Mouse (Mus musculus) CH12.LX (cell line): ENCODE data around the gene Rora. TPM values are rescaled to one million over a fixed set of nuclear protein-coding genes. Genes with fewer than 3 reads are reported as not detected.

ENCODE experiments used
- DNase-seq: peaks from one replicate; pipeline ENCODE4 v3.0.0-alpha.2; 2013; ENCODE audit errors: extremely low read depth
- H3K27ac ChIP-seq: 2 replicates; pipeline ENCODE4 v1.5.1; 2012; ENCODE audit warnings: low read depth, mild to moderate bottlenecking, control low read depth, moderate library complexity; ENCODE audit not compliant: insufficient read depth
- H3K27me3 ChIP-seq: replicated peaks from 2 replicates; pipeline ENCODE3; 2012; ENCODE audit warnings: inconsistent platforms
- H3K36me3 ChIP-seq, 2 experiments: replicated peaks in 1 of 2; 2 replicates each; pipeline versions ENCODE3 to v1.6.1; 2012; ENCODE audit warnings: inconsistent platforms in 1 of 2, low read length in 1 of 2, mild to moderate bottlenecking in 1 of 2, mixed read lengths in 1 of 2, moderate library complexity in 1 of 2; ENCODE audit not compliant: control insufficient read depth in 1 of 2, insufficient read depth in 1 of 2
- H3K4me1 ChIP-seq, 2 experiments: 2 replicates each; pipeline ENCODE4 v1.6.1; 2012; ENCODE audit warnings: inconsistent platforms in 1 of 2, moderate library complexity in 1 of 2; ENCODE audit not compliant: insufficient read depth in 2 of 2, control insufficient read depth in 1 of 2
- H3K4me2 ChIP-seq: 2 replicates; pipeline ENCODE4 v1.6.1; 2012; ENCODE audit warnings: low read depth, mild to moderate bottlenecking, control low read depth; ENCODE audit not compliant: poor library complexity, insufficient read depth, severe bottlenecking
- H3K4me3 ChIP-seq, 3 experiments: fragments of 150-350 bp in 1 of 3; sonication (generic) in 1 of 3; replicated peaks in 1 of 3; 2 replicates each; pipeline versions ENCODE3 to v1.5.1; 2011 to 2012; ENCODE audit warnings: low read depth in 2 of 3, low read length in 2 of 3, mild to moderate bottlenecking in 2 of 3, moderate library complexity in 2 of 3, control low read depth in 1 of 3, improper control_type of control experiment in 1 of 3, inconsistent platforms in 1 of 3, mixed read lengths in 1 of 3; ENCODE audit not compliant: poor library complexity in 1 of 3
- H3K79me2 ChIP-seq: replicated peaks from 2 replicates; pipeline ENCODE4 v1.6.1; 2012; ENCODE audit warnings: mild to moderate bottlenecking, moderate library complexity; ENCODE audit not compliant: control insufficient read depth, poor library complexity, insufficient read depth, severe bottlenecking; ENCODE audit errors: extremely low read depth
- H3K9ac ChIP-seq: 2 replicates; pipeline ENCODE4 v1.6.1; 2012; ENCODE audit warnings: low read depth, mild to moderate bottlenecking, control low read depth, moderate library complexity; ENCODE audit not compliant: insufficient read depth
- H3K9me3 ChIP-seq: replicated peaks from 2 replicates; pipeline ENCODE3; 2012; ENCODE audit warnings: low read length, inconsistent platforms, mixed read lengths
- BHLHE40 ChIP-seq: IDR thresholded peaks from 2 replicates; pipeline ENCODE4 v1.6.1; 2011; ENCODE audit warnings: mild to moderate bottlenecking, low read depth, low read length, improper control_type of control experiment
- CHD1 ChIP-seq: IDR thresholded peaks from 2 replicates; pipeline ENCODE4 v1.6.1; 2012; ENCODE audit warnings: low read depth, low read length, improper control_type of control experiment, inconsistent platforms
- CHD2 ChIP-seq: IDR thresholded peaks from 2 replicates; pipeline ENCODE4 v1.6.1; 2011; ENCODE audit warnings: low read length, improper control_type of control experiment
- CTCF ChIP-seq, 2 experiments: IDR thresholded peaks in 1 of 2; conservative IDR thresholded peaks in 1 of 2; 2 replicates each; pipeline ENCODE4 v1.5.1; 2011 to 2012; ENCODE audit warnings: low read depth in 2 of 2, low read length in 2 of 2, improper control_type of control experiment in 1 of 2, inconsistent platforms in 1 of 2, mild to moderate bottlenecking in 1 of 2, moderate library complexity in 1 of 2
- E2F4 ChIP-seq: IDR thresholded peaks from 2 replicates; pipeline ENCODE4 v1.6.1; 2011; ENCODE audit warnings: low read depth, low read length, improper control_type of control experiment; ENCODE audit not compliant: insufficient replicate concordance
- ELF1 ChIP-seq: IDR thresholded peaks from 2 replicates; pipeline ENCODE4 v1.6.1; 2014; ENCODE audit warnings: low read depth, mild to moderate bottlenecking, inconsistent platforms, low read length, improper control_type of control experiment
- ETS1 ChIP-seq: conservative IDR thresholded peaks from 2 replicates; pipeline ENCODE4 v1.6.1; 2012; ENCODE audit warnings: low read depth, mild to moderate bottlenecking, inconsistent platforms, low read length, improper control_type of control experiment, moderate library complexity
- GABPA ChIP-seq: IDR thresholded peaks from 2 replicates; pipeline ENCODE4 v1.6.1; 2012; ENCODE audit warnings: low read depth, low read length, improper control_type of control experiment, inconsistent platforms; ENCODE audit not compliant: insufficient replicate concordance
- HCFC1 ChIP-seq: IDR thresholded peaks from 2 replicates; pipeline ENCODE4 v1.6.1; 2012; ENCODE audit warnings: low read depth, mild to moderate bottlenecking, inconsistent platforms, low read length, improper control_type of control experiment
- MAFK ChIP-seq: IDR thresholded peaks from 2 replicates; pipeline ENCODE4 v1.6.1; 2011; ENCODE audit warnings: low read length, improper control_type of control experiment; ENCODE audit not compliant: insufficient replicate concordance
- MAX ChIP-seq: IDR thresholded peaks from 2 replicates; pipeline ENCODE4 v1.6.1; 2011; ENCODE audit warnings: low read length, improper control_type of control experiment
- MAZ ChIP-seq: IDR thresholded peaks from 2 replicates; pipeline ENCODE4 v1.6.1; 2012; ENCODE audit warnings: low read depth, mild to moderate bottlenecking, inconsistent platforms, low read length, improper control_type of control experiment, moderate library complexity
- MXI1 ChIP-seq: IDR thresholded peaks from 2 replicates; pipeline ENCODE4 v1.6.1; 2011; ENCODE audit warnings: mild to moderate bottlenecking, low read depth, low read length, improper control_type of control experiment
- MYC ChIP-seq: IDR thresholded peaks from 2 replicates; pipeline ENCODE4 v1.6.1; 2011; ENCODE audit warnings: low read depth, mild to moderate bottlenecking, improper control_type of control experiment, low read length
- NELFE ChIP-seq: IDR thresholded peaks from 2 replicates; pipeline ENCODE4 v1.6.1; 2011; ENCODE audit warnings: low read depth, low read length, improper control_type of control experiment
- PAX5 ChIP-seq: IDR thresholded peaks from 2 replicates; pipeline ENCODE4 v1.6.1; 2012; ENCODE audit warnings: low read length, inconsistent platforms, mixed read lengths
- POLR2A ChIP-seq: IDR thresholded peaks from 2 replicates; pipeline ENCODE4 v1.6.1; 2011; ENCODE audit warnings: low read depth, mild to moderate bottlenecking, improper control_type of control experiment, low read length
- POLR2AphosphoS2 ChIP-seq: IDR thresholded peaks from 2 replicates; pipeline ENCODE4 v1.6.1; 2011; ENCODE audit warnings: low read depth, low read length, improper control_type of control experiment
- RAD21 ChIP-seq: IDR thresholded peaks from 2 replicates; pipeline ENCODE4 v1.6.1; 2011; ENCODE audit warnings: low read depth, mild to moderate bottlenecking, low read length, improper control_type of control experiment, moderate library complexity
- RCOR1 ChIP-seq: conservative IDR thresholded peaks from 2 replicates; pipeline ENCODE4 v1.6.1; 2012; ENCODE audit warnings: low read depth, mild to moderate bottlenecking, inconsistent platforms, low read length, improper control_type of control experiment
- SIN3A ChIP-seq: IDR thresholded peaks from 2 replicates; pipeline ENCODE4 v1.6.1; 2012; ENCODE audit warnings: low read length, improper control_type of control experiment, inconsistent platforms
- SMC3 ChIP-seq: IDR thresholded peaks from 2 replicates; pipeline ENCODE4 v1.6.1; 2011; ENCODE audit warnings: low read depth, low read length, improper control_type of control experiment
- TBP ChIP-seq: conservative IDR thresholded peaks from 2 replicates; pipeline ENCODE4 v1.6.1; 2011; ENCODE audit warnings: low read depth, low read length, improper control_type of control experiment
- USF2 ChIP-seq: conservative IDR thresholded peaks from 2 replicates; pipeline ENCODE4 v1.6.1; 2011; ENCODE audit warnings: low read depth, low read length, improper control_type of control experiment
- ZC3H11A ChIP-seq: IDR thresholded peaks from 2 replicates; pipeline ENCODE4 v1.6.1; 2012; ENCODE audit warnings: low read depth, mild to moderate bottlenecking, inconsistent platforms, low read length, improper control_type of control experiment
- ZKSCAN1 ChIP-seq: IDR thresholded peaks from 2 replicates; pipeline ENCODE4 v1.6.1; 2012; ENCODE audit warnings: low read depth, inconsistent platforms, low read length, improper control_type of control experiment, borderline replicate concordance
- ZNF384 ChIP-seq: IDR thresholded peaks from 2 replicates; pipeline ENCODE4 v1.6.1; 2012; ENCODE audit warnings: low read depth, low read length, improper control_type of control experiment, inconsistent platforms
- dilution Hi-C: fragments of 300-500 bp; cut with MboI; formaldehyde crosslinking; loops from 2 replicates; pipeline ENCODE4 v1.14.3; 2020; ENCODE audit warnings: low sequenced_read_pairs; ENCODE audit not compliant: extremely low pct_unique_long_range_greater_than_20kb, extremely low pct_ligation_motif_present
- in situ Hi-C: fragments of 300-500 bp; cut with MboI; formaldehyde crosslinking; loops from 3 replicates; pipeline ENCODE4 v1.14.3; 2019; ENCODE audit warnings: low sequenced_read_pairs, low pct_ligation_motif_present, low pct_unique_long_range_greater_than_20kb, mixed read lengths
- polyA plus RNA-seq: library from polyadenylated mRNA; unstranded; fragments of >175 nt; gene quantifications from 2 replicates; pipeline ENCODE4 v1.2.1, GENCODE M21; 2012; ENCODE audit warnings: low read depth; ENCODE audit not compliant: insufficient read length
- total RNA-seq, 2 experiments: library from RNA; depleted of rRNA; stranded (reverse); fragments of 300-350 nt in 1 of 2; fragments of >200 nt in 1 of 2; gene quantifications; 2 replicates each; pipeline ENCODE4 v1.2.3; 2012 to 2014

Rora gene
- total and polyA plus RNA-seq, 3 experiments: 0.36 to 0.66 (median 0.64) TPM

- Histone ChIP-seq H3K79me2 (no peaks in the 10 kb centered on the region), H3K27ac (no peak overlapping the region), H3K4me1 (no peaks in the 10 kb centered on the region), H3K4me3 (no peak overlapping the region), H3K36me3 (no peaks in the 10 kb centered on the region), H3K27me3 (peaks cover 2% of the 10 kb centered on the region)
- dilution Hi-C loops: no loop called here
- no peak for DNase-seq
- TF ChIP-seq MAZ: no peak
- no peak for TF ChIP-seq BHLHE40
- no peak for TF ChIP-seq CHD1
- no peak for TF ChIP-seq ZC3H11A
- no peak for TF ChIP-seq CTCF (conservative IDR thresholded peaks at IDR 0.05 in 1 of 2, IDR thresholded peaks at IDR 0.05 in 1 of 2; ENCODE audit: low read depth in 2 of 2, low read length in 2 of 2)
- no peak for TF ChIP-seq SMC3
- no peak for TF ChIP-seq SIN3A
- no peak for TF ChIP-seq CHD2
- no peak for TF ChIP-seq POLR2AphosphoS2
- no peak for TF ChIP-seq ETS1
- no peak for TF ChIP-seq MAX
- no peak for TF ChIP-seq USF2
- no peak for TF ChIP-seq GABPA
- no peak for TF ChIP-seq ZKSCAN1
- no peak for TF ChIP-seq ZNF384
- no peak for TF ChIP-seq MXI1
- no peak for TF ChIP-seq MYC
- TF ChIP-seq, all 38 proteins: peak for 0
- in situ Hi-C loops: no loop called here
- Histone ChIP-seq H3K4me2 (no peak overlapping the region), H3K9ac (no peak overlapping the region), H3K9me3 (peaks cover 2% of the 10 kb centered on the region)
These were observed 520.5 kb downstream of the Rora start for GRCm38 (mm10) chr9:69174061-69174460.

GRCm38 (mm10) chr9:69174527-69175116 lies 521.0 kb downstream of the Rora start:
- H3K4me2 ChIP-seq: no peak overlapping the region
- H3K27ac ChIP-seq: no peak overlapping the region
- DNase-seq: no peak
- dilution Hi-C loops (no loop called here), in situ Hi-C loops (no loop called here)
- no peak overlapping the region for H3K9ac ChIP-seq
- TF ChIP-seq POLR2AphosphoS2 (no peak), ELF1 (no peak), PAX5 (no peak), CHD2 (no peak), RAD21 (no peak), MAFK (no peak), GABPA (no peak), ETS1 (no peak), TBP (no peak), SMC3 (no peak), RCOR1 (no peak), CTCF (conservative IDR thresholded peaks at IDR 0.05 in 1 of 2, IDR thresholded peaks at IDR 0.05 in 1 of 2; ENCODE audit: low read depth in 2 of 2, low read length in 2 of 2) (no peak), E2F4 (no peak), POLR2A (no peak), NELFE (no peak), HCFC1 (no peak)
- peaks cover 2% of the 10 kb centered on the region for H3K27me3 ChIP-seq
- no peaks in the 10 kb centered on the region for H3K79me2 ChIP-seq
- H3K36me3 ChIP-seq: no peaks in the 10 kb centered on the region
- H3K4me3 ChIP-seq: no peak overlapping the region
- no peaks in the 10 kb centered on the region for H3K4me1 ChIP-seq
- no peaks in the 10 kb centered on the region for H3K9me3 ChIP-seq
